Mouse (Mus musculus): ENCODE data around the gene Slc6a19. TPM values are rescaled to one million over a fixed set of nuclear protein-coding genes. Genes with fewer than 3 reads are reported as not detected.

The Slc6a19 gene
- polyA plus RNA-seq, 1 experiment from 2014 or later: 0.44 TPM

DNA sequence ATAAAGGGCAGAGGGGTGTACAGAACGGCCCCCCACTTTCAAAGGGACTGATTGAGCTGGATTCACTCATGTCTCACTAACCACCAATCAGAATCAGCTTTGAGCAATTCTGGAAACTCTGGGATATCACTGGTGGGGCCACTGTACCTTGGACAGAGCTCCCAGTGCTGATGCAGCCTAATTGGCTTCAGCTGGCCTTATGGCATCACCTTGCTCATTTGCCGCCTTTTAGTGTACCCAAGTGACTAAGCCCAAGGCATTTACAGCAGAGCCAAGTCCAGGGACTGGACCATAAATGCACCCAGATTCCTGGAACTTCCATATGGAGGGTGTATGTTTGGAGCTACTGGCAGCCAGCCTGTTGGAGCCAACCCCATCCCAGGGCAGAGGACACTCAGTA lies 45.7 kb downstream of the Slc6a19 start:
- H3K27me3 ChIP-seq: no peaks in the 10 kb centered on the region
- H3K36me3 ChIP-seq: no peaks in the 10 kb centered on the region
- no peaks in the 10 kb centered on the region for H3K9me3 ChIP-seq (replicated peaks)
- DNase-seq (no peak), ATAC-seq (ENCODE audit: low read depth) (no peak)
- 31% methylated on average over 2 of the region's 2 CpGs for WGBS (ENCODE audit: insufficient replicate concordance)
- no peak overlapping the region for H3K4me3 ChIP-seq (replicated peaks)
- no peak overlapping the region for H3K4me2 ChIP-seq
- no peak overlapping the region for H3K27ac ChIP-seq
- no peak overlapping the region for H3K9ac ChIP-seq
- H3K4me1 ChIP-seq (replicated peaks): no peaks in the 10 kb centered on the region

DNA sequence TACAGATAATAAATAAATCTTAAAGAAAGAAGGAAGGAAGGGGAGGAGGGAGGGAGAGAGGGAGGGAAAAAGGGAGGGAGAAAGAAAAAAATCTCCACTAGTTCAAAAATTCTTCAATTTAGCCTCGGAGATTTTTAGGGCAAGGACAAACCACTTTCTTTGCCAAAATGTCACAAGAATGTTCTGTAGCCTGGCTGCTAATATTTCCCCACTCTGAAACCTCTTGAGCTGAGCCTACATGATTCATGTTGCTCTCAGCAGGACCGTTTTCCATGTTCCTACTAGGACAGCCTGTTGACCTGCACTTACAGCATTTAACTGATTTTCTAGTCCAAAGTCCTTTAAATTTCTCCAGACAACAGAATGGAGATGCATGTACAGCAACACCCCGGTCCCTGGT lies 49.7 kb downstream of the Slc6a19 start:
- H3K4me1 ChIP-seq (replicated peaks): no peaks in the 10 kb centered on the region
- H3K27ac ChIP-seq: no peak overlapping the region
- H3K27me3 ChIP-seq: no peaks in the 10 kb centered on the region
- H3K9ac ChIP-seq: no peak overlapping the region
- no peak for ATAC-seq (ENCODE audit: low read depth)
- 42% methylated on average over 3 of the region's 3 CpGs for WGBS (ENCODE audit: insufficient replicate concordance)
- DNase-seq: no peak
- no peaks in the 10 kb centered on the region for H3K36me3 ChIP-seq
- H3K9me3 ChIP-seq (replicated peaks): no peaks in the 10 kb centered on the region
- H3K4me2 ChIP-seq: no peak overlapping the region
- H3K4me3 ChIP-seq (replicated peaks): no peak overlapping the region

DNA sequence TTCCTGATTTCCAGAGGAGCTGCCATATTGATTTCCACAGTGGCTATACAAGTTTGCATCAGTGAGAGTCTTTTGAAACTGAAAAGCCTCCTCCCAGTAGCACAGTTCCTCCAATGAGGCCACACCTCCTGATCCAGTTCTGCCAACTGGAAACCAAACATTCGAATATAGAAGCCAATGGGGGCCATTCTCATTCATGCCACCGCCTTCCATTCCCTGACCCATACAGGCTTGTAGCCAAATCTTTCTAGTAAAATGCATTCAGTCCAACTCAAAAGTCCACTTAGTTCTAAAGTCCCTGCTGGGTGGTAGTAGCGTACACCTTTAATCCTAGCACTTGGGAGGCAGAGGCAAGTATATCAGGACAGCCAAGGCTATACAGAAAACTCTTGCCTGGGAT lies 51.4 kb downstream of the Slc6a19 start:
- no peak for DNase-seq

DNA sequence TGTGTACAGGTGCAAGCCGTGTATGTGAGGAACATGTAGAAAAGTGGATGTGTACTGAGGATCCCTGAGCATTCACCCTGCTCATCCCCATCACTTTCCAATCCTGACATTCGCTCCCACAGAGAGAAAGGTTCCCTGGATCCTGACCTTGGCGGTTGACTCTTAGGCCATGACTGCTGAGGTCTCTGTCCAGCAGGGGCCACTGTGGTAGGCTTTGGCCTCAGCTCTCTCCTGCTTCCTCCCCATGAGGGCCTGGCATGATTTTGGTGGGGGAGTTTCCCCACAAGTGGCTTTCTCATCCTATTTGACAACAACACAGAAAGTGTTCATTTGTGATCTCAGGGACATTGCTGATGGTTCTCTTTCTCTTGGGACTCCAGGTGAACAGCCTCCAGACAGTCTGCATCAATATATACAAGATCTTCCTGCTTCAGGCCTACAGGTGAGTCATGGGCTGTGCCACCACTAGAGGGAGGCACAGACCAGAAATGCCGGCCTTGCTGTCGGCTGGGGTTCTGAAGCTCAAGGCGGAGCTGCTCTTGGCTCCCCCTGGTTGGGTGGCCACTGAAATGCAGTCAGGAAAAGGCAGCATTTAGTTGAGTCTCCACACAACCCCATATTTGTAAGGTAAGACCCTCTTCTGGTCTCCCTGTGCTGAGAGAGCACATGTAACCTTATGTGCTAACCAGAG lies 58.1 kb downstream of the Slc6a19 start:
- Histone ChIP-seq H3K4me2 (no peak overlapping the region), H3K4me1 (replicated peaks) (0 out of 2 replicates have a peak, but pooled peaks cover 3% of the 10 kb centered on the region), H3K27me3 (no peaks in the 10 kb centered on the region), H3K9me3 (replicated peaks) (no peaks in the 10 kb centered on the region), H3K27ac (no peak overlapping the region), H3K36me3 (no peaks in the 10 kb centered on the region), H3K9ac (no peak overlapping the region), H3K4me3 (replicated peaks) (no peak overlapping the region)
- DNase-seq (no peak), ATAC-seq (ENCODE audit: low read depth) (peak; percentile 41; the same call in 1 of the 2 replicates)
- 33% methylated on average over 6 of the region's 6 CpGs for WGBS (ENCODE audit: insufficient replicate concordance)

More for the DNA sequence above, 51.4 kb downstream of the Slc6a19 start:
- Histone ChIP-seq H3K4me2 (no peak overlapping the region), H3K27ac (no peak overlapping the region), H3K36me3 (no peaks in the 10 kb centered on the region), H3K9ac (no peak overlapping the region), H3K27me3 (no peaks in the 10 kb centered on the region), H3K4me1 (replicated peaks) (no peaks in the 10 kb centered on the region), H3K4me3 (replicated peaks) (no peak overlapping the region), H3K9me3 (replicated peaks) (no peaks in the 10 kb centered on the region)
- WGBS (ENCODE audit: insufficient replicate concordance): 64% methylated on average over 3 of the region's 3 CpGs
- no peak for ATAC-seq (ENCODE audit: low read depth)

DNA sequence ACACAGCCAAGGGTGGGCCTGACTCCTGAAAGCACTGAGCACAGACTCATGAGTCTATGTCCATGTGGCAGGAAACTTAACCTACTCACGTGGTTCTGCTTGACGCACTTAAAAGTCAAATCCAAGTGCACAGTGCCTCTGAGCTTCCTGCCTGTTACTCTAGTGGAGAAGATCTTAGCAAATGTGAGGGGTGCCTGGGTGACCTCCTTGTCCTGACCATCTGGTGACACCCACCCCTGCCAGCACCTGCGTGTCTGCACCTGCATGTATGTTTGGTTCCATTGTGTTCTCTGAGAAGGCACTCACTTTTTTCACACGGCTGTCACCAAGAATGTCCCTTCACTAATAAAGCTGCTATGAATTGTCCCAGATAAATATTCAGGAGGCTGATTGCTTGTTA lies 63.4 kb downstream of the Slc6a19 start:
- Histone ChIP-seq H3K36me3 (no peaks in the 10 kb centered on the region), H3K4me1 (replicated peaks) (0 out of 2 replicates have a peak, but pooled peaks cover 7% of the 10 kb centered on the region), H3K9me3 (replicated peaks) (no peaks in the 10 kb centered on the region), H3K4me2 (no peak overlapping the region), H3K27me3 (no peaks in the 10 kb centered on the region), H3K27ac (no peak overlapping the region), H3K9ac (no peak overlapping the region), H3K4me3 (replicated peaks) (no peak overlapping the region)
- DNase-seq (no peak), ATAC-seq (ENCODE audit: low read depth) (no peak)
- WGBS (ENCODE audit: insufficient replicate concordance): 71% methylated on average over 4 of the region's 4 CpGs

DNA sequence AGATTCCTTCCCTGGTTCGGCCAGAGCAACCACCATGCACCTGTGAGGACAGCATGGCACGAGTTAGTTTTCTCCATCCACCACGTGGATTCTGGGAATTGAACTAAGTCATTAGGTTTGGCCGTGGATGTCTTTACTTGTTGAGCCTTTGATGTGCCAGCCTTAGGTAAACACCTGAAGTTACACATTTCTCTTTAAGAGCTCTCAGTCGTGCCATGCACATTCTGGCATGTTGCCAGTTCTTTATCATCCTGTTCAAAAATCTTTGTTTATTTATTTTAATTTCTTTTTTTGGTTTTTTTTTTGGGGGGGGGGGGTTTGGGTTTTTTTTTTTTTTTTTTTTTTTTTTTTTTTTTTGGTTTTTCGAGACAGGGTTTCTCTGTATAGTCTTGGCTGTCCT lies 66.8 kb downstream of the Slc6a19 start:
- Histone ChIP-seq H3K9ac (no peak overlapping the region), H3K9me3 (replicated peaks) (no peaks in the 10 kb centered on the region), H3K36me3 (no peaks in the 10 kb centered on the region), H3K4me2 (no peak overlapping the region), H3K27me3 (no peaks in the 10 kb centered on the region), H3K4me1 (replicated peaks) (0 out of 2 replicates have a peak, but pooled peaks cover 7% of the 10 kb centered on the region), H3K4me3 (replicated peaks) (no peak overlapping the region), H3K27ac (no peak overlapping the region)
- ATAC-seq (ENCODE audit: low read depth) (no peak), DNase-seq (no peak)
- 57% methylated on average over 5 of the region's 6 CpGs for WGBS (ENCODE audit: insufficient replicate concordance)

DNA sequence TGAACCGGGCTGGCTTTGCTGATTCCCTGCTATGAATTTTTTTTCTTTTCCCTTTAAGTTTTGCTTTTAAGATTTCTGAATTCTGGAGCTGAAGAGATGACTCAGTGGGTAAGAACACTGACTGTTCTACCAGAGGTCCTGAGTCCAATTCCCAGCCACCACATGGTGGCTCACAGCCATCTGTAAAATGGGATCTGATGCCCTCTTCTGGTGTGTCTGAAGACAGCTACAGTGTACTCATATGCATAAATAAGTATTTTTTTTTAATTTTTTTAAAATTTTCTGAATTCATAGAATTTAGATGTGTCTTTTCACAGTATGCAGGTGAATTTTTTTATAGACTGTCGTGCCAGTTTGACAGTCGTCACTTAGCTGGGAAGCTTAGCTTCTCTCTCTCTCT lies 72.8 kb downstream of the Slc6a19 start:
- no peaks in the 10 kb centered on the region for H3K36me3 ChIP-seq
- H3K4me1 ChIP-seq (replicated peaks): peaks cover 23% of the 10 kb centered on the region
- DNase-seq (no peak), ATAC-seq (ENCODE audit: low read depth) (no peak)
- no peak overlapping the region for H3K4me2 ChIP-seq
- H3K9me3 ChIP-seq (replicated peaks): no peaks in the 10 kb centered on the region
- 85% methylated on average over 3 of the region's 3 CpGs for whole genome bisulfite sequencing (ENCODE audit: insufficient replicate concordance)
- H3K27me3 ChIP-seq: no peaks in the 10 kb centered on the region
- no peak overlapping the region for H3K27ac ChIP-seq
- H3K4me3 ChIP-seq (replicated peaks): no peak overlapping the region
- H3K9ac ChIP-seq: no peak overlapping the region

Other genes starting within 250 kb of the Slc6a19 start
- gene Lpcat1, start 237.7 kb downstream of the Slc6a19 start, polyA plus RNA-seq (2015; fragmentation: Nextera tagmentation; extraction: Ambion mirVana): 77.9 and 83.7 TPM in 2 replicates
- gene Slc6a3, start 168.1 kb downstream of the Slc6a19 start, polyA plus RNA-seq (2015; fragmentation: Nextera tagmentation; extraction: Ambion mirVana): 0.70 and 1.0 TPM in 2 replicates
- 90.3 and 90.6 TPM in 2 replicates for gene Clptm1l, start 100.9 kb downstream of the Slc6a19 start, polyA plus RNA-seq (2015; fragmentation: Nextera tagmentation; extraction: Ambion mirVana)
- 0.96 and 1.1 TPM in 2 replicates for gene Tert, start 78.0 kb downstream of the Slc6a19 start, polyA plus RNA-seq (2015; fragmentation: Nextera tagmentation; extraction: Ambion mirVana)
- gene Slc6a18, start 26.8 kb downstream of the Slc6a19 start, polyA plus RNA-seq (2015; fragmentation: Nextera tagmentation; extraction: Ambion mirVana): not detected in 2 replicates
- gene Slc12a7, start 28.2 kb upstream of the Slc6a19 start, polyA plus RNA-seq (2015; fragmentation: Nextera tagmentation; extraction: Ambion mirVana): 6.9 and 9.2 TPM in 2 replicates
- 0.12 and 0.23 TPM in 2 replicates for gene Nkd2, start 142.8 kb upstream of the Slc6a19 start, polyA plus RNA-seq (2015; fragmentation: Nextera tagmentation; extraction: Ambion mirVana)
- gene Trip13, start 232.9 kb upstream of the Slc6a19 start, polyA plus RNA-seq (2015; fragmentation: Nextera tagmentation; extraction: Ambion mirVana): 29.0 and 34.3 TPM in 2 replicates
- 18.1 and 18.2 TPM in 2 replicates for gene Brd9, start 232.9 kb upstream of the Slc6a19 start, polyA plus RNA-seq (2015; fragmentation: Nextera tagmentation; extraction: Ambion mirVana)

Data from liver, embryonic 13.5 days (tissue).